Mouse (Mus musculus): ENCODE data around the gene Stk32c.

Gene Stk32c

GRCm38 (mm10) chr7:139093124-139093523 lies 120.0 kb downstream of the Stk32c start:
- no peak for DNase-seq (ENCODE audit: low spot score)

- no peak for DNase-seq (ENCODE audit: low spot score)
These were observed 120.4 kb downstream of the Stk32c start for GRCm38 (mm10) chr7:139092676-139093075.

- DNase-seq (ENCODE audit: low spot score): no peak
These were observed 121.4 kb downstream of the Stk32c start for GRCm38 (mm10) chr7:139091681-139092080.

- no peak for DNase-seq (ENCODE audit: low spot score)
These were observed 122.9 kb downstream of the Stk32c start for GRCm38 (mm10) chr7:139089892-139090874.

GRCm38 (mm10) chr7:139087801-139088200 lies 125.3 kb downstream of the Stk32c start:
- no peak for DNase-seq (ENCODE audit: low spot score)

GRCm38 (mm10) chr7:139086195-139087158 lies 126.6 kb downstream of the Stk32c start:
- no peak for DNase-seq (ENCODE audit: low spot score)

- DNase-seq (ENCODE audit: low spot score): no peak
These were observed 127.4 kb downstream of the Stk32c start, which contains the start of gene Dpysl4 for GRCm38 (mm10) chr7:139085629-139086194. TSS of gene Dpysl4 (plus strand) at chr7:139086001.

GRCm38 (mm10) chr7:139084316-139084715 lies 128.8 kb downstream of the Stk32c start:
- DNase-seq (ENCODE audit: low spot score): no peak

GRCm38 (mm10) chr7:139082281-139082680 lies 130.8 kb downstream of the Stk32c start:
- DNase-seq (ENCODE audit: low spot score): no peak

GRCm38 (mm10) chr7:139081158-139081557 lies 131.9 kb downstream of the Stk32c start:
- DNase-seq (ENCODE audit: low spot score): no peak

- no peak for DNase-seq (ENCODE audit: low spot score)
These were observed 132.4 kb downstream of the Stk32c start for GRCm38 (mm10) chr7:139080714-139081113.

GRCm38 (mm10) chr7:139079141-139079540 lies 134.0 kb downstream of the Stk32c start:
- DNase-seq (ENCODE audit: low spot score): no peak

- DNase-seq (ENCODE audit: low spot score): no peak
These were observed 134.9 kb downstream of the Stk32c start for GRCm38 (mm10) chr7:139078181-139078580.

GRCm38 (mm10) chr7:139077283-139077682 lies 135.8 kb downstream of the Stk32c start:
- no peak for DNase-seq (ENCODE audit: low spot score)

GRCm38 (mm10) chr7:139075054-139075794 lies 137.9 kb downstream of the Stk32c start:
- no peak for DNase-seq (ENCODE audit: low spot score)

- no peak for DNase-seq (ENCODE audit: low spot score)
These were observed 138.9 kb downstream of the Stk32c start for GRCm38 (mm10) chr7:139074189-139074588.

GRCm38 (mm10) chr7:139068182-139068623 lies 144.9 kb downstream of the Stk32c start:
- no peak for DNase-seq (ENCODE audit: low spot score)

GRCm38 (mm10) chr7:139063406-139063805 lies 149.7 kb downstream of the Stk32c start:
- DNase-seq (ENCODE audit: low spot score): no peak
